Mouse (Mus musculus) layer of hippocampus, adult 9-11 months (tissue): Measurements from ENCODE around the gene Btbd9.

Experiments
- DNase-seq: peaks from one replicate; pipeline ENCODE4 v3.0.0; 2022

The Btbd9 gene

GRCm38 (mm10) chr17:30378221-30379010 is 197.9 kb downstream of the Btbd9 start:
- no peak for DNase-seq

- DNase-seq = no peak
Observed at GRCm38 (mm10) chr17:30377754-30378153, 198.5 kb downstream of the Btbd9 start.

DNA sequence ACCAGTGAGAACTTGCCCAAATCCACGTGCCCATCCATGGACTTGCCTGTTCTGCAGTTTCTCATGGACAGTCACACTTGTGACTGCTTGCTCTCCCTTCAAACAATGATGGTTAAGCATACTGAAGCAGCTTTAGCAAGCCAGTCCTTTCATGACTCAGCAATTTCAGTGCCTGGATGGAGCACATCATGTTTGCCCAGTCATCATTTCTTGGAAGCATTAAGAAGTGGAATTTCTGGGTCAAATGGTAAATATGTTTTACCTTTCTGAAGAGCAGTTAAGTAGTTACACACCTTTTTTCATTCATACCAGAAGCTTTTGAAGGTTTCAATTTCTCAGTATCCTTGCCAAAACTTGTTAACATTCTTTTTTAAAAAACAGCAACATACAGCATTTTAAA is 201.2 kb downstream of the Btbd9 start:
- no peak for DNase-seq

GRCm38 (mm10) chr17:30368559-30368958 is 207.7 kb downstream of the Btbd9 start:
- no peak for DNase-seq

DNA sequence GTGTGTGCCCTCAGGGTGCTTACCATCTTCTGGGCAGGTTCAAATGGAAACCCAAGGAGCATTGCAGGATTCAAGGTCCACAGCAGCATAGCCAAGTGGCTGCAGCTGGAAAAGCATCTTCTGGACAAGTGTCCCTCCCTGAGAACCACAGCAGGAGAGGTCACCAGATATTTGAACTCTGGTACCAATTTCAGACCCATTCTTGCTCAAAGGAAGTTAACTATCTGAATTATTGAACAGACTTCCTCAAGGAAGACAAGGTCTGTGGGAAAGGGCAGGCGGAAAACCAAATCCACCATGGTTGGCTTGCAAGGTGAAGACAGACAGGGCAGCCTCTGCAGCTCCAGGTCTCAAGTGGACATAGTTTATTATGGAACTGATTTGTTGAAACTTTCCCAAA is 211.6 kb downstream of the Btbd9 start:
- no peak for DNase-seq

GRCm38 (mm10) chr17:30363365-30363764 is 212.9 kb downstream of the Btbd9 start:
- DNase-seq = no peak

DNA sequence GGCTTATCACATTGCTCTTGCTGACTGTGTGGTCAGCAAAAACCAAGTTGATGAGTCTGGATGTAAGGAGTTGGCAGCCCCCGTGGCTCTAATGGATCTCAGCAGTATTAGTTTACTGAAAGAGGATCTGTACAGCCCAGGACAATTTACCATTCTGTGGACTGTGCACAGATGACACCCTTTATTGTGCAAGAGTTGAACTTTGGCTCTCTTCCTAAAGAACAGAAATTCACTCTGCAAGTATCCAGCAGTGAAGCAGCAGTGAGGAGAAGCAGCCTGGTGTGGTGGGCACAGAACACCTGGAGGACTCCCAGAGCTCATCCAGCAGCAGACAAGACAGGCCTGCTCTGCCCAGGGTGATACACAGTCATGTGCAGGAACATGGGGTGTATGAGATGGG is 215.6 kb downstream of the Btbd9 start:
- no peak for DNase-seq

DNA sequence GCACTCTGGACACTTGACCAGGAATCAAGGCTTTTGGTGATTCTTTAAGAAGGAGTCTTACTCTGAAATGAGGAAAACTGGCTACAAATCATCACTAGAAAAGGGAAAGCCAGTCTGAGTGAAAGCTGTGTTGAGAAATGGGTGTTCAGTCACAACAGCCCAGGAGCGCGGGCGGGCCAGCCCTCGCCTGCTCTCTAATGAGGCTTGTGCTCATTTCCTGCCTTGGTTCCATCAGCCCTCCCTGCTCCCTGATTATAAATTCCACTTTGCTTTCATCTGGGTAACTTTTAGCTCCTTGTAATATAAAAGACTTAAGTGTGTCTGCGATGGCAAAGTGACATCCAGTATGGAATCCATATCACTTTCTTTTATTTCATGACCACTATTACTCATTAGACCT is 216.9 kb downstream of the Btbd9 start:
- DNase-seq = peak; percentile 43

GRCm38 (mm10) chr17:30355431-30355830 is 220.9 kb downstream of the Btbd9 start:
- DNase-seq = no peak

GRCm38 (mm10) chr17:30354381-30354780 is 221.9 kb downstream of the Btbd9 start:
- DNase-seq = no peak

DNA sequence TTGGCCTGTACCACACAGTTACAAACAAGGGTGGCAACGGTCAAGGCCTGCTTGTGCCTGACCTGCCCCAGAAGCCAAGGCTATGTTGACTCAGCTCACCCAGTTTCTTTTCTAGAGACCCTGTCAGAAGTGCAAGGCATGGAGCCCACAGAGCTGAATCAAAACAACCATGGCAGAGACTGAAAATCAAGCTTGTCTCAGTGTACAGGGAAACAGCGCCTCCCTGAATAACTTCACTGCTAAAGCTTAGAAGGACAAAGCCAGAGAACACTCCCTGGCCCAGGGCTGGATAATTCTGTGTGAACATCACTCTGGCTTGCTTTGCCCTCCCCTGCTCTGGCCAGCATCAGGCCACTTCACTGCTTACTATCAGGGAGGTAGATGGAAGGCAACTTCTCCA is 228.3 kb downstream of the Btbd9 start:
- no peak for DNase-seq

- peak; percentile 34 for DNase-seq
Observed at GRCm38 (mm10) chr17:30347101-30347613, 229.1 kb downstream of the Btbd9 start.

DNA sequence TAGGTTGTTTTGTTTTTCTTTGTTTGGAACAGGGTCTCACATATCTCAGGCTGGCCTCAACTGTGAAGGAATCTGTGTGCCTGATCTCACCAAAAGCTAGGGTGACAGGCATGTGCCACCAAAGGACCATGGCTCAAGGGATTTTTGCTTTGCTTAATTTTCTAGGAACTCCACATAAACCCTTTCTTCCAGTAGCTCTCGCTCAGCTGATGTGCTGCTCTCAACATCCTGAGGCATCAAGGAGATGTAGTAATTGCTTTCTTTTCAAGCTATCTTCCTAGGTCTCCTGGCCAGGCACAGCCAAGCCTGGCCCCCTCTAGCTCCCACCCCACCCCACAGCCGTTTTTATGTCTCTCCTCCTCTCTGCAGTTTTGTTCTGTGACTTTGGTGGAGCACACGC is 231.3 kb downstream of the Btbd9 start:
- no peak for DNase-seq

GRCm38 (mm10) chr17:30343701-30344473 is 232.4 kb downstream of the Btbd9 start:
- DNase-seq = no peak

GRCm38 (mm10) chr17:30341556-30341955 is 234.7 kb downstream of the Btbd9 start:
- no peak for DNase-seq

GRCm38 (mm10) chr17:30340495-30341126 is 235.7 kb downstream of the Btbd9 start:
- DNase-seq = no peak

DNA sequence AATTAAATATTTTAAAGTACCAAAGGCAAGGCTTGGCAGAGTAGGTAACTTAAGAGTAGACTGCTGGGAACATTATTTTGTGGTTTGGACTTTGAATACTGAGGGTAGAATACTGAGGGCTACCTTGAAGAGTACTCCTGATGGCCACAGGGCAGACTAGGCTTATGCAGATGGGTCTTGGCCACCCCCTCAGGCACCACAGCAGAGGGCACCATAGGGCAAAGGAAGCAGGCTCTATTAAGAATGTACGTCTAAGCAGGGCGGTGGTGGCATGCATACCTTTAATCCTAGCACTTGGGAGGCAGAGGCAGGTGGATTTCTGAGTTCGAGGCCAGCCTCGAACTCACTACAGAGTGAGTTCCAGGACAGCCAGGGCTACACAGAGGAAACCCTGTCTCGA is 237.0 kb downstream of the Btbd9 start:
- no peak for DNase-seq

GRCm38 (mm10) chr17:30336816-30337215 is 239.5 kb downstream of the Btbd9 start:
- DNase-seq = no peak

- no peak for DNase-seq
Observed at GRCm38 (mm10) chr17:30336280-30336679, 240.0 kb downstream of the Btbd9 start.

DNA sequence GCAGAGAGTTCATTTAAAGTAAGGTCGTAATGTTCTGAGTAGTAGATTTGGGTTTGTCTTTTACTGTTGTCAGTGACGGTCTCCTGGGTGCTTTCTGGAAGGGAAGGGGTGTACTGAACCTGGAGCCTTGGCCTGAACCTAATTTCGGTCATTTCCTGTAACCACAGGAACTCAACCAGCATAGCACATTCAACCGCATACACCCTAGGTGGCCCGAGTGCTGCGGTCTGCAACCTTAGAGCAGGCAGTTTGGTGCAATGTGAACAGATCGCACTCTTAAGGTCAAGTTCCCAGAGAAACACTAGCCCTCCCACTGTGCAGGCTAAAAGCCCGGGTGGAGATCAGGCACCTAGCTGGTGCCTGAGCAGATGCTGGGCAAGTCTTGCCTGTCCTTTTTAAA is 240.5 kb downstream of the Btbd9 start:
- DNase-seq = no peak

GRCm38 (mm10) chr17:30334257-30334656 is 242.0 kb downstream of the Btbd9 start:
- no peak for DNase-seq

GRCm38 (mm10) chr17:30333136-30333535 is 243.2 kb downstream of the Btbd9 start:
- DNase-seq = no peak

GRCm38 (mm10) chr17:30331380-30331779 is 244.9 kb downstream of the Btbd9 start:
- no peak for DNase-seq

GRCm38 (mm10) chr17:30329531-30329930 is 246.8 kb downstream of the Btbd9 start:
- DNase-seq = no peak
